Mouse (Mus musculus) CD4-positive helper T cell, adult 2 months (primary cell): ENCODE results near the gene Pms1.

ENCODE experiments used
- DNase-seq: peaks from one replicate; pipeline ENCODE4 v3.0.0-alpha.2; 2012; ENCODE audit warnings: low read depth, missing footprints, low spot score

Pms1 gene

DNA sequence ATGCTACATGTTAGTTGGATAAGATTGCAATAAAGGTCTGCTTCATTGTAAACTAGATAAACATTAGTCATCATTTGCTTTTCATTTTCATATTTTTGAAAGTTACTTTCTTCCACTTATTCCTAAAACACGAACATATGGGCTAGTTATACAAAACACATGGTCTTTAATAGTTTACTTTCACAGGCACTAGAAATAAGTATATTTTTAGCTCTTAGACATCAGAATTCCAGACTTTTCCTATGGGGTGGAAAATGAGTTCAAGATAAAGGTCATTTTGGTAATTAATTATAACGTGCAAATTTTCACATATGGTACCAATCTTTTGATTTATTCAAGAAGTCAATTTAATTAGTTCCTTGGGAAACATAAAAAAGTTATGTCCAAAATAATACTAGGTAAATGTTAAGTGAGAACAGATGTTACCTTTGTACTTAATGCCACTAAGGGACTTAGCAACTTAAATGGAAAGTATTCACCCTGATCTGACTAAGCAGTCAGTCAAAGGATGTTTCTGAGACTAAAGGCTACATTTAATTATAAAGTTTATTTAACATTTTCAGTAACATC, 95.1 kb downstream of the Pms1 start:
- DNase-seq = no peak

DNA sequence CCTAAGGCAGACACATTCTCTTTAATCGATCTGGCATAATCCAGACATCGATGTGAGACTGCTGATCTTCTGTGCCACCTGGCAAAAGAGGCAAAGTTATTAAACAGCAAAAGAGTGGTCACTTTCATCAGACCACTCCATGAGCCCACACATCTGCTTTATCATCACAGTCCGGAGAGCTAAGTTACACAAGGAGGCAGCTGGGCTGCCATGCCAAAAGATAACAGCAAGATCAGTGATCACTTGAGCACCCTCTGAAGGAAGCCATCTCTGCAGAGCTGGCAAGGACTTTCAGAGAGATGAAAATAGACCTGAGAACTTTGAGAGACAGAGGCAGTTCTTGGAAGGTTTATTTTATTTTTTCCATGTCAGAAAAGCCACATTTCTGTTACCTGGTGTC, 102.3 kb downstream of the Pms1 start:
- no peak for DNase-seq

DNA sequence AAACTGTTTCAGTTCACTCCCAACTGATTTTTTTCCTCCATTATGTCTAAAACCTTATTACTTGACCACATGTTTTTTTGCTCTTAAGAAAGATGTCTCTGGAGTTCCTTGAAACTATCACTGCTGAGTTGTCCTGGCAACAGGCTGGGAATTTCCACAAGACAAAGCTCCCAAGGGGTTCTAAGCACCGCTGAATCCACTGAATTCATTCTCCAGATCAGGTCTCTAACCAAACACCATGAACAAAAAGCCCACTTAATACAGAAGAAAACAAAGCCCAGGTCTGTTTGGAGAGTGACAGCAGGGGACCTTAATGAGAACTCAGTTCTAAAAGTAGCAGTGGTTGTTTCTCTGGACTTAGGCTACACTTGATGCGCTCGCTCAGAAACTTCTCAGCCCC, 105.6 kb downstream of the Pms1 start:
- no peak for DNase-seq

DNA sequence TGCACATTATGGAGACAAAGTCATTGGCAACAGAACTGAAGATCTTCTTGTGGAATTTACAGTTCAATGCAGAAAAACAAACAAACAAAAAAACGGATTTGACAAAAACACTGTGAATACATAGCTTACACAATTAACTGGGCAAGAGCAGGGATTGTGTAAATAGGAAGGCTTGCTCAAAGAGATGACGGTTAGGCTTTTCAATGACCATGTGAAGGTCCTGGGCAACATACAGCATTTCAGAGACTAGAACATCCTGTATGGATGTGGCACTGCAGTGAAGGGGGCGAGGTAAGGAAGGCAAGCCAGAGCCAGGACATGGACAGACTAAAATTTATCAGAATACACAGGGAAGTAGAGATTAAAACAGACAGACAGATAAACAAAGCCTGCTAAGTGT, 107.2 kb downstream of the Pms1 start:
- no peak for DNase-seq

DNA sequence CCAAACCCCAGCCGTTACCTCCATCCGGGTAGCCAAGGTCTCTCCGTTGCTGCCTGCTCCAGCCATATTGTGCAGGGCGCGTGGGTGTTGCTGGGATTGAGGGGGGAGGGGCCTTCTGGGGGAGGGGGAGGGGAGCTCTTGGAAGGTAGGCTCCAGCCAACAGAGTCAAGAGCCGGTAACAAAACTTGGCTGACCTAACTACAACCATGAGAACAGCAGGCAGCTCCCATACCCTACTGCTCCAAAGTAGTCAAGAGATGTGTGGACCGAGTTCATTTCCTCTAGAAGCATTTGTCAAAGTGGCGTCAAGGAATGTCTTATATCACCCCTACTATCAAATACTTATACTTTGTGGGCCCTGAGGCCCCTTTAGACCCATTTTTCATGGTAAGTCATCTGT, 109.3 kb downstream of the Pms1 start, which contains the start of gene 1700019A02Rik:
1700019A02Rik (minus strand) TSS at position 101 of the 400 bp plus-strand sequence.
- DNase-seq = no peak

DNA sequence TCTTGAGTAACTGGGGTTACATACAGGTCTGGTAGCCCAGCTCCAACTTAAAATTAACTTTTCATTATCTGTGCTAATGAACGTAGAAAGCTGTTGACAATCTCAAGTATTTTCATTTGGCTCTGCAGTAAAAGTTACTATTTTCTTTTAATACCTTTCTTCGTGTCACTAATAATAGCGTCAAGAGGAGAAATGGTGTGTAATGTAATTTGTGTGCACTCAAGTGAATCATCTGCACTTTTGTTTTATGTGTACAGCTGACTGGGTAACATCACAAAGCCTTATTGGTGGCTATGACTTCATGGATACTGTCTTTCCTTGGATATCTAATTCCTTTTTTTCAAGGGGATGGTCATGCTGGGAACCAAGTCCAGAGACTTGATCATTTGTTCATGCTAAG, 110.5 kb downstream of the Pms1 start:
- DNase-seq = no peak

DNA sequence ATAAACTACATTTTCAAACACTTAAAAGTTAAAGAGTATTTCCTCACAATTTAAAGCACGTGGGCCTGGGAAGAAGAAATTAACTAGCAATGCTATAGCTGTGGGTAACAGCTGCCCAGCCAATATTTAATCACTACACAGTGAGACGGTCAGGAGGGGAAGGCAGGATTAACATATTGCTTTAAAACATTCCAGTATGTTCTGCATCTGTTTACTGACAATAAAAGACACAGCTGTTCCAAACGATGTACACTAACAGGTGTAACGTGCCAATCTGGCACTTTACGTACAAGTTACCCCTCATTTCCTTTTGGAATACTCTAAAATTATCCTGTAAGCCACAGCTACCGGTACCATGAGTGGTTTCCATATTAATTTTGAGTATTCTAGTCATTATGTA, 139.1 kb downstream of the Pms1 start:
- no peak for DNase-seq
